Mouse (Mus musculus): ENCODE data around the gene Tmx2. TPM values are rescaled to one million over a fixed set of nuclear protein-coding genes. Genes with fewer than 3 reads are reported as not detected.
"Not testable (repeated sequence)": the region's sequence is repeated elsewhere in the genome, so short reads cannot be mapped to it uniquely, and the experiment has no call there.

Tmx2 gene
- polyA plus RNA-seq (2014; fragmentation: Nextera tagmentation; extraction: Ambion mirVana), result 185 and 190 TPM in 2 replicates

DNA sequence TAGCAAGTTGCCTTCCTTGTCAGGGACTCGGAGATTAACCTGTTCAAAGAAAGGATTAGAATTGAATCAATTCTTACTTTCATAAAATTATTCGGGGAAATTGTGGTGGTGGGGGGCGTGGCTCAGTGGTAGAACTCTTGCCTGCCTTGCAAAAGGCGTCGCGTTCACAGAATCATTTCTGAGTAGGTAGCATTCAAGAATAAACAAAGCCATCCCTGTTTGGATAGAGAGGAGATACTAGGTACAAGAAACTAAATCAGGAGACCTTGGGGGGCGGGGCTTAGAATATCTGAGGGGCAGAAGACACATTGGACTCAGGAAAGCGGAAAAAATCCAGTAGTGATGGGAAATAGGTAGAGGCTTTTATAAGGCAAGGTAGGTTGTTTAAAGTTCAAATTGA, at the start of gene Tmx2:
Gene Tmx2 (minus strand): TSS at position 125 of the 400 bp plus-strand sequence.
- Histone ChIP-seq H3K27ac (ENCODE audit: low read depth, low read length) (peak within 1 kb of the TSS; percentile 58), H3K36me3 (ENCODE audit: control insufficient read depth, insufficient read depth, low read length) (0 out of 2 replicates have a peak, but pooled peaks cover 2% of the 10 kb centered on the region), H3K9ac (ENCODE audit: low read depth, low read length) (peak within 1 kb of the TSS; percentile 89), H3K27me3 (ENCODE audit: control insufficient read depth, insufficient read depth, low read length) (no peaks in the 10 kb centered on the region), H3K4me1 (replicated peaks; ENCODE audit: control insufficient read depth, insufficient read depth, low read length) (peaks cover 3% of the 10 kb centered on the region), H3K9me3 (ENCODE audit: control insufficient read depth, low read length) (no peaks in the 10 kb centered on the region), H3K4me3 (ENCODE audit: low read depth, low read length) (peak within 1 kb of the TSS; percentile 97), H3K4me2 (replicated peaks; ENCODE audit: low read depth, low read length) (peak within 1 kb of the TSS; percentile 51)
- DNase-seq (ENCODE audit: low spot score), result no peak
- no peak for ATAC-seq (ENCODE audit: low FRiP score)
- WGBS, result 19% methylated on average over 8 of the region's 8 CpGs

DNA sequence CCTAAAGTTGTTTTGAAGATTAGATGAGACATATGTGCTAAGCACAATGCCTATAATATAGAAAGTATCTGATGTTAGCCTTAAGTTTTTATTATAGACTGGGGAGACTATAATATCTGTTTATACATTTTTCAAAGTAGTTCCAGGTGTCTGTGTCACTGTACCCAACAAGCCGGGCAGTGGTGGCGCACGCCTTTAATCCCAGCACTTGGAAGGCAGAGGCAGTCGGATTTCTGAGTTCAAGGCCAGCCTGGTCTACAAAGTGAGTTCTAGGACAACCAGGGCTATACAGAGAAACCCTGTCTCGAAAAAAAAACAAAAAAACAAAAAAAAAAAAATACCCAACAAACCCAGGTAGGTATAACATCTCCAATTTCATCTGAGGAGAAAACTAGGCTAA, 49.3 kb upstream of the Tmx2 start:
- WGBS, result 82% methylated on average over 5 of the region's 5 CpGs
- not testable (repeated sequence) for H3K4me2 ChIP-seq (replicated peaks; ENCODE audit: low read depth, low read length)

DNA sequence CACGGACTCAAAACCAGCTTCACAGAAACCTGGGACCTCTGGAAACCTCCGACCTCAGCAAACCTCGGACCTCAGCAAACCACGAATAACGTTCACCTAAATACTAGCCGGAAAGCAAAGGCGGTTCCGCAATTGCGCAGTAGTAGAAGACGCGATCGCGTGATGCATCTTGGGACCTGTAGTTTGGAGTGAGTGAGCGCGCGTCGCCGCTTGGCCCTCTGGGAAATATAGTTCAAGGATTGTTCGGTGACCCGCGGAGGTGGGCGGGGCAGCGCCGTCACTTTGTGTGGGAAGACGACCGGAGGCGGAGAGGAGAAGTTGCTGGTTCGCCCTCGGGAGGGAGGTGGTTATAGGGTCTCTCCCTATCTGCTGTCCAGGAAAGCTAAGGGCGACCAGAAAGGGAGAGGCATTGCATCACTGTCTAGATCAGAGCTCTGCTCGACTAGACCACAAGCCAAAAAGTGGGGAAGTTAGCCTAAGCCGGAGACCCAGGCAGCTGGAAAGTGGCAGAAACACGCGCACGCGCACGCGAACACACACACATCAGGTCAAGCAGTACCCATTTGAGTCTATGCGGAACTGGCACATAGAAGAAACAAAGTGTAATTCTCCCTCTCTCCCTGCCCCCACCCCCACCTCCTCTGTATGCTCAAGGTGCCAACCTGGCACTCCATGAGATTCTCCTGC, 48.4 kb upstream of the Tmx2 start, which contains the start of gene Clp1:
Gene Clp1 (minus strand): TSS at position 179 of the 687 bp plus-strand sequence.
- Histone ChIP-seq H3K27me3 (ENCODE audit: control insufficient read depth, insufficient read depth, low read length) (no peaks in the 10 kb centered on the region), H3K4me2 (replicated peaks; ENCODE audit: low read depth, low read length) (peak within 1 kb of the TSS; percentile 62), H3K4me1 (replicated peaks; ENCODE audit: control insufficient read depth, insufficient read depth, low read length) (no peaks in the 10 kb centered on the region), H3K36me3 (ENCODE audit: control insufficient read depth, insufficient read depth, low read length) (peaks cover 3% of the 10 kb centered on the region), H3K9ac (ENCODE audit: low read depth, low read length) (peak within 1 kb of the TSS; percentile 59), H3K27ac (ENCODE audit: low read depth, low read length) (peak within 1 kb of the TSS; percentile 70), H3K9me3 (ENCODE audit: control insufficient read depth, low read length) (no peaks in the 10 kb centered on the region), H3K4me3 (ENCODE audit: low read depth, low read length) (peak within 1 kb of the TSS; percentile 47)
- ATAC-seq (ENCODE audit: low FRiP score) (peak; percentile 96), DNase-seq (ENCODE audit: low spot score) (peak; percentile 99)
- WGBS, result 1% methylated on average over 39 of the region's 39 CpGs

More for the DNA sequence above, 49.3 kb upstream of the Tmx2 start:
- H3K4me3 ChIP-seq (ENCODE audit: low read depth, low read length); DNase-seq (ENCODE audit: low spot score); ATAC-seq (ENCODE audit: low FRiP score); H3K27me3 ChIP-seq (ENCODE audit: control insufficient read depth, insufficient read depth, low read length); H3K4me1 ChIP-seq (replicated peaks; ENCODE audit: control insufficient read depth, insufficient read depth, low read length); H3K36me3 ChIP-seq (ENCODE audit: control insufficient read depth, insufficient read depth, low read length); H3K9ac ChIP-seq (ENCODE audit: low read depth, low read length); H3K27ac ChIP-seq (ENCODE audit: low read depth, low read length); H3K9me3 ChIP-seq (ENCODE audit: control insufficient read depth, low read length): not testable (repeated sequence)

DNA sequence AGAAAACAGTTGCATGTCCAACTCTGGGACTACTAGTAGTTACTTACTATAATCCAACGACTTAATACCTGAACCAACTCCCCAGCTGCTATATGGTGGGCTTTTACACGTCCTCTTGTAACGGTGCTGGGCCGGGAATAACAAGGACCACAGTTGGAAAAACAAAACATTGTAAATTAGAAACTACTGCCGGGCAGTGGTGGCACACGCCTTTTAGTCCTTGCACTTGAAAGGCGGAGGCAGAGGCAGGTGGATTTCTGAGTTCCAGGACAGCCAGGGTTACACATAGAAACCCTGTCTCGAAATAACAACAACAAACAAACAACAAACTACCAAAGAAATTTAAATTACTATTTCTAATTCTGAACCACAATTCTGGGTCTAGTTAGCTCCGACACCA, 47.8 kb upstream of the Tmx2 start:
- Histone ChIP-seq H3K4me3 (ENCODE audit: low read depth, low read length) (peak overlapping the region; percentile 47), H3K36me3 (ENCODE audit: control insufficient read depth, insufficient read depth, low read length) (peaks cover 3% of the 10 kb centered on the region), H3K27me3 (ENCODE audit: control insufficient read depth, insufficient read depth, low read length) (no peaks in the 10 kb centered on the region), H3K4me2 (replicated peaks; ENCODE audit: low read depth, low read length) (peak overlapping the region; percentile 62), H3K9ac (ENCODE audit: low read depth, low read length) (peak overlapping the region; percentile 58), H3K27ac (ENCODE audit: low read depth, low read length) (no peak overlapping the region), H3K9me3 (ENCODE audit: control insufficient read depth, low read length) (no peaks in the 10 kb centered on the region), H3K4me1 (replicated peaks; ENCODE audit: control insufficient read depth, insufficient read depth, low read length) (no peaks in the 10 kb centered on the region)
- DNase-seq (ENCODE audit: low spot score), result no peak
- 5% methylated on average over 9 of the region's 9 CpGs for WGBS
- peak; percentile 20 for ATAC-seq (ENCODE audit: low FRiP score)

DNA sequence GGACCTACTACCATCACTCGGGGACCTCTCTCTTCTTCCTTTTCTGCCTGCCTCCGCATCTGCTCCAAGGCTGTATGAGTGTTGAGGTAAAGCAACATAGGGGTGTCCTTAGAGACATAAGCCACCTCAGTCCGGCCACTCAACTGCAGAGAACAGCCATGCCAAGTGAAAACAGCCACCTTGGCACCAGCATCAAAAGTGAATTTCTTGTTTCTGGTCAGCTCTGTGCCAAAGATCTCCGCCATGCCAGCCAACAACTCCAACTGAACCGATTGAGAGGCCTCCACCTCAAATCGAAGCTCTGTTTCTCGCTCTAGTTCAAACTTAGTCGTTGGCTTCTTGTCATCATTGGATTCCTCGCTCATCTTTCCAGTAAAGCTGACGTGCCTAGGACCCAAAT, 46.8 kb upstream of the Tmx2 start:
- 95% methylated on average over 10 of the region's 10 CpGs for WGBS
- ATAC-seq (ENCODE audit: low FRiP score) (no peak), DNase-seq (ENCODE audit: low spot score) (no peak)
- Histone ChIP-seq H3K27me3 (ENCODE audit: control insufficient read depth, insufficient read depth, low read length) (no peaks in the 10 kb centered on the region), H3K27ac (ENCODE audit: low read depth, low read length) (no peak overlapping the region), H3K9me3 (ENCODE audit: control insufficient read depth, low read length) (no peaks in the 10 kb centered on the region), H3K4me3 (ENCODE audit: low read depth, low read length) (no peak overlapping the region; the same call in 1 of the 2 replicates), H3K4me2 (replicated peaks; ENCODE audit: low read depth, low read length) (peak overlapping the region; percentile 62), H3K4me1 (replicated peaks; ENCODE audit: control insufficient read depth, insufficient read depth, low read length) (no peaks in the 10 kb centered on the region), H3K9ac (ENCODE audit: low read depth, low read length) (no peak overlapping the region), H3K36me3 (ENCODE audit: control insufficient read depth, insufficient read depth, low read length) (peaks cover 3% of the 10 kb centered on the region)

DNA sequence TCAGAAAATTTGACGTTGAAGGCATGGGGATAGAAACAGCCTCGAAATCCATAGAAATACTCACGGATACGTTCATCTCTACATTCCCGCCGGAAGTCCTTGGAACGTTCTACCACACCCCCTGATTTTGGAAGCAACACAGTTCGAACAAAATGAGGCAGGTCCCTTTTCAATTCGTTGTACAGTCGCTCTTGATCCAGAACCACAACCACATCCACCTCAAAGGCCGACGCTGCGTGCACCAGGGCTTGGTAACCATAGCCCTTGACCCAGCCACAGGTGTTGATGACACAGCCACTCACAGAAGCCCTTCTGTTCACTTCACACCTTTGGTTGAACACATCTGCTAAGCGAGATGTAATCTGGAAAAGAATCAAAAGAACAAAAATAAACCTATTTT, 44.9 kb upstream of the Tmx2 start:
- no peaks in the 10 kb centered on the region for H3K9me3 ChIP-seq (ENCODE audit: control insufficient read depth, low read length)
- ATAC-seq (ENCODE audit: low FRiP score) (no peak), DNase-seq (ENCODE audit: low spot score) (no peak)
- no peak overlapping the region for H3K27ac ChIP-seq (ENCODE audit: low read depth, low read length)
- no peak overlapping the region for H3K4me3 ChIP-seq (ENCODE audit: low read depth, low read length)
- H3K4me1 ChIP-seq (replicated peaks; ENCODE audit: control insufficient read depth, insufficient read depth, low read length), result no peaks in the 10 kb centered on the region
- H3K4me2 ChIP-seq (replicated peaks; ENCODE audit: low read depth, low read length), result no peak overlapping the region
- H3K9ac ChIP-seq (ENCODE audit: low read depth, low read length), result no peak overlapping the region
- peaks cover 3% of the 10 kb centered on the region for H3K36me3 ChIP-seq (ENCODE audit: control insufficient read depth, insufficient read depth, low read length)
- no peaks in the 10 kb centered on the region for H3K27me3 ChIP-seq (ENCODE audit: control insufficient read depth, insufficient read depth, low read length)
- WGBS, result 96% methylated on average over 14 of the region's 14 CpGs

DNA sequence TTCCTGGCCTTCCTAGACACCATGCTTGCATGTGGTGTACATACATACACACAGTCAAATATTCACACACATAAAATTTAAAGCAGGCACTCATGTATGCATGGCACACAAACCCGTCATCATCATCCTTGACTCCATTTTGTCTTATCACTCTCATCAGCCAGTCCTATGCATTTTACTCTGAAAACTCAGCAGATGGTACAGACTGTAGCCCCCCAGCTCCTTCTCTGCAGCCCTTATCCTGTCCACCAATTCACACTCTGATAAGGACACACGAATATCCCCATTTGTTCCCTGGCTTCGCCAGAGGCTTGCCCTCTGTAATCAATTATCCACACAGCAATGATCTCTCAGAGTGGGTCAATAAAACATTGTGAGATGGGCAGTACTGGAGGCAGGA, 42.2 kb upstream of the Tmx2 start:
- ATAC-seq (ENCODE audit: low FRiP score), result 0 out of 2 replicates have a peak, but pooled peaks have one; percentile 18
- no peaks in the 10 kb centered on the region for H3K9me3 ChIP-seq (ENCODE audit: control insufficient read depth, low read length)
- WGBS, result 82% methylated on average over 3 of the region's 3 CpGs
- peaks cover 3% of the 10 kb centered on the region for H3K36me3 ChIP-seq (ENCODE audit: control insufficient read depth, insufficient read depth, low read length)
- no peaks in the 10 kb centered on the region for H3K4me1 ChIP-seq (replicated peaks; ENCODE audit: control insufficient read depth, insufficient read depth, low read length)
- no peak overlapping the region for H3K9ac ChIP-seq (ENCODE audit: low read depth, low read length)
- H3K27me3 ChIP-seq (ENCODE audit: control insufficient read depth, insufficient read depth, low read length), result no peaks in the 10 kb centered on the region
- no peak overlapping the region for H3K27ac ChIP-seq (ENCODE audit: low read depth, low read length)
- no peak overlapping the region for H3K4me3 ChIP-seq (ENCODE audit: low read depth, low read length)
- no peak for DNase-seq (ENCODE audit: low spot score)
- no peak overlapping the region for H3K4me2 ChIP-seq (replicated peaks; ENCODE audit: low read depth, low read length)

DNA sequence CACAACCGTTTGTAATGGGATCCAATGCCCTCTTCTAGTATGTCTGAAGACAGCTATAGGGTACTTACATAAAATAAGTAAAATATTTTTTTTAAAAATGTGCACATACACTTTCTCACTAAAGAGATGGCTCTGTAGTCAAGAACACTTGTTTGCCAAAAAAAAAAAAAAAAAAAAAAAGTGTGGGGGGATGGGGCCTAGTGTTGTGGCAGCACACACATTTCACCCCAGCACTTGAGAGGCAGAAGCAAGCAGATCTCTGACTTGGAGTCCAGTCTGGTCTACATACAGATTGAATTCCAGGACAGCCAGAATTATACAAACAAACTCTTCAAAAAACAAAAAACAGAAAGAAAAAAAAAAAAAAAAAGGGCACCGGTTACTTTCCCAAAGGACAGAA, 41.8 kb upstream of the Tmx2 start:
- no peaks in the 10 kb centered on the region for H3K9me3 ChIP-seq (ENCODE audit: control insufficient read depth, low read length)
- ATAC-seq (ENCODE audit: low FRiP score), result no peak
- no peaks in the 10 kb centered on the region for H3K4me1 ChIP-seq (replicated peaks; ENCODE audit: control insufficient read depth, insufficient read depth, low read length)
- H3K9ac ChIP-seq (ENCODE audit: low read depth, low read length), result no peak overlapping the region
- DNase-seq (ENCODE audit: low spot score), result no peak
- H3K27ac ChIP-seq (ENCODE audit: low read depth, low read length), result no peak overlapping the region
- H3K4me3 ChIP-seq (ENCODE audit: low read depth, low read length), result no peak overlapping the region
- 95% methylated on average over 2 of the region's 2 CpGs for whole genome bisulfite sequencing
- peaks cover 3% of the 10 kb centered on the region for H3K36me3 ChIP-seq (ENCODE audit: control insufficient read depth, insufficient read depth, low read length)
- no peaks in the 10 kb centered on the region for H3K27me3 ChIP-seq (ENCODE audit: control insufficient read depth, insufficient read depth, low read length)
- H3K4me2 ChIP-seq (replicated peaks; ENCODE audit: low read depth, low read length), result no peak overlapping the region

DNA sequence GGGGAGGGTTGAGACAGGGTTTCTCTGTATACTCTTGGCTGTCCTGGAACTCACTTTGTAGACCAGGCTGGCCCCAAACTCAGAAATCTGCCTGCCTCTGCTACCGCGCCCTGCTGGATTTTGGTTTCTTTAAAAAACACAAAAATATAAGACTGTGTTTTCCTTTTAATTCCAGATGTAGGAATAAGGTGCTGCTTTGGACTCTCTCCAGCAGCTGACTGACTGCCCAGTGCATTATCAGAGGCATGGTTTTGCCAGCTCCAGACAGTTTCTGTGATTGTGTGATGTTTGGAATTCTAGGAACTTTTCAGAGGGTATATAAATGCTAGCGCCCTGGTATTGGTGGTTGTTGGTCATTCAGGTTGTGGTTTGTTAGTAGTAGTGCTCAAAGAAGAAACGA, 38.4 kb upstream of the Tmx2 start:
- Histone ChIP-seq H3K4me1 (replicated peaks; ENCODE audit: control insufficient read depth, insufficient read depth, low read length) (no peaks in the 10 kb centered on the region), H3K27me3 (ENCODE audit: control insufficient read depth, insufficient read depth, low read length) (no peaks in the 10 kb centered on the region), H3K9ac (ENCODE audit: low read depth, low read length) (no peak overlapping the region), H3K27ac (ENCODE audit: low read depth, low read length) (no peak overlapping the region), H3K36me3 (ENCODE audit: control insufficient read depth, insufficient read depth, low read length) (no peaks in the 10 kb centered on the region), H3K4me2 (replicated peaks; ENCODE audit: low read depth, low read length) (no peak overlapping the region), H3K4me3 (ENCODE audit: low read depth, low read length) (no peak overlapping the region), H3K9me3 (ENCODE audit: control insufficient read depth, low read length) (no peaks in the 10 kb centered on the region)
- DNase-seq (ENCODE audit: low spot score) (no peak), ATAC-seq (ENCODE audit: low FRiP score) (no peak)
- 94% methylated on average over 4 of the region's 4 CpGs for WGBS
